Mouse (Mus musculus): ENCODE measurements around the gene Fras1. TPM values are rescaled to one million over a fixed set of nuclear protein-coding genes. Genes with fewer than 3 reads are reported as not detected.

Gene Fras1
- polyA plus RNA-seq, 1 experiment from 2014 or later: 30.5 TPM

DNA sequence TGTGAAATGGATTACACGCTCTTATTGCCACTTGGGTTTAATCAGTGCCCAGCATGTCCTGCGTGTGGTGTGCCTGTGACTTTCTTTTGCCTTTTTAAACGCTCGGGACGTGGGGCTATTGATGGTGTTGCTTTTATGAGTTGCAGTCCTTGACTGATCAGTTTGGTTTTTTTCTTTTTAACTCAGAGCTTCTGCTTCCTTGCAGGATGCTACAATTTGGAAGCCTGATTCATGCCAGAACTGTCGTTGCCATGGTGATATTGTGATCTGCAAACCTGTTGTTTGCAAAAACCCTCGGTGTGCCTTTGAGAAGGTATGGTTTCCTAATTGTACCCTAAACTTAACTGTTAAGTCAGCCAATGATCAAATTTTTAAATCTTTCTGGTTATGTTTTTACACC, 154.5 kb downstream of the Fras1 start:
- Histone ChIP-seq H3K4me2 (no peak overlapping the region), H3K36me3 (ENCODE audit: insufficient read depth) (no peaks in the 10 kb centered on the region), H3K27ac (ENCODE audit: low read depth) (no peak overlapping the region), H3K9me3 (ENCODE audit: low read depth, low read length) (no peaks in the 10 kb centered on the region), H3K4me3 (ENCODE audit: low read depth, low read length) (no peak overlapping the region), H3K27me3 (ENCODE audit: insufficient read depth, low read length) (no peaks in the 10 kb centered on the region), H3K4me1 (ENCODE audit: insufficient read depth) (no peaks in the 10 kb centered on the region), H3K9ac (no peak overlapping the region)
- 81% methylated on average over 7 of the region's 7 CpGs for WGBS
- no peak for ATAC-seq (ENCODE audit: insufficient read depth)
- TF ChIP-seq CTCF (IDR thresholded peaks at IDR 0.05; ENCODE audit: low read depth): no peak
- no peak for DNase-seq

DNA sequence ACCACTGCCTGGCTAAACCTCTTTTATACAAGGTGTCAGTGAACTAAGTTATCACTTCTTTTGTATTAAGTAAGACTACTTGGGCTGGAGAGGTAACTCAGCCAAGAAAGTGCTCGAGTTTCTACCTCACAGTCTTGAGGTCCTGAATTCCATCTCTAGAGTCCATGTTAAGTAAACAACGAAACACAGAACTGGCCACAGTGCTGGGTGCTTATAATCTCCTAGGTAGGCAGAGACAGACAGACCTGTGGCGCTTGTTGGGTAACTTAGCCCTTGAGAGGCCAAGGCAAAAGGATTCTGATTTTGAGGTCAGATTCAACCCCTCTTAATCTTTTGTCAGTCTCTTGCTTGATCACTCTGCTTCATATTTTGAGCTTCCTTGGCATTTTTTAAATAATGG, 156.8 kb downstream of the Fras1 start:
- DNase-seq (no peak), ATAC-seq (ENCODE audit: insufficient read depth) (no peak)
- H3K4me3 ChIP-seq (ENCODE audit: low read depth, low read length): no peak overlapping the region
- no peak overlapping the region for H3K27ac ChIP-seq (ENCODE audit: low read depth)
- no peak overlapping the region for H3K9ac ChIP-seq
- H3K4me2 ChIP-seq: no peak overlapping the region
- no peaks in the 10 kb centered on the region for H3K27me3 ChIP-seq (ENCODE audit: insufficient read depth, low read length)
- H3K4me1 ChIP-seq (ENCODE audit: insufficient read depth): no peaks in the 10 kb centered on the region
- no peak for TF ChIP-seq CTCF (IDR thresholded peaks at IDR 0.05; ENCODE audit: low read depth)
- H3K9me3 ChIP-seq (ENCODE audit: low read depth, low read length): no peaks in the 10 kb centered on the region
- no peaks in the 10 kb centered on the region for H3K36me3 ChIP-seq (ENCODE audit: insufficient read depth)
- WGBS: 73% methylated on average over 3 of the region's 3 CpGs

DNA sequence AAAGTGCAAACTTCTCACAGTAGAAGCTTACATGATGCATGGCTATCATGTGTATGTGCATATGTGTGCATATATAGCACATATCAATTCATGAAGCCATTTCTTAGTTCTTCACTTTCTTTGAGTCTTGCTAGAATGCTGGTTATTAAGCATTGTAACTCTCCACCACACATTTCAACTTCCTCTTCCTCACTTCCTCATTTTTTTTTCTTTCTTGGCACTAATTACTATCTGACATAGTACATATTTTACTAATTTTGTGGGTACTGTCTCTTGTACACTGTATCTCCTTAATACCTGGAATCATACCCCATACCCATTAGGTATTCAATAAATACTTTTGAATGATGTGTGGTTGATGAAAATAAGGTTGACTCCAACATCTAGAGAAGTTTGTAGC, 158.2 kb downstream of the Fras1 start:
- H3K36me3 ChIP-seq (ENCODE audit: insufficient read depth): no peaks in the 10 kb centered on the region
- no peak for TF ChIP-seq CTCF (IDR thresholded peaks at IDR 0.05; ENCODE audit: low read depth)
- no peak overlapping the region for H3K9ac ChIP-seq
- H3K4me2 ChIP-seq: no peak overlapping the region
- no peaks in the 10 kb centered on the region for H3K9me3 ChIP-seq (ENCODE audit: low read depth, low read length)
- DNase-seq (no peak), ATAC-seq (ENCODE audit: insufficient read depth) (no peak)
- H3K27ac ChIP-seq (ENCODE audit: low read depth): no peak overlapping the region
- H3K4me1 ChIP-seq (ENCODE audit: insufficient read depth): no peaks in the 10 kb centered on the region
- H3K27me3 ChIP-seq (ENCODE audit: insufficient read depth, low read length): no peaks in the 10 kb centered on the region
- no peak overlapping the region for H3K4me3 ChIP-seq (ENCODE audit: low read depth, low read length)

DNA sequence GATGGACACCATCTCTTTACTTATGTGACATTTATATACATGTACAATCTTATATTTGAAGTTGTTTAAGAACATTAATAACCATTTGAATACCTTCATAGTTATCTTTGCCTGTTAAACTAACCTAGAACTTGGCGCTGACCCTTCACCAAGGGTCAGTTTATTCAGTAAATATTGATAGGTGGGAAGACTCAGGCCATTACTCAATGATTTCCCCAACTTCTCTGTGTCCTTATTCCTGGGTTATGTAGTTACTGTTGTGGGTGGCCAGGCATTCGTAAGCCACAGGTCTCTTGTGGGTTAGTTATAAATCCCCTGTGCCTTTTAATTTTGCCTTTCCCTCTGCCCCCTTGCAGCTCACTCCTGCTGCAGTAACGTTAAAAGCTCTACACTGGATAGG, 162.8 kb downstream of the Fras1 start:
- 73% methylated on average over 3 of the region's 3 CpGs for WGBS
- H3K36me3 ChIP-seq (ENCODE audit: insufficient read depth): no peaks in the 10 kb centered on the region
- no peaks in the 10 kb centered on the region for H3K9me3 ChIP-seq (ENCODE audit: low read depth, low read length)
- no peak overlapping the region for H3K4me3 ChIP-seq (ENCODE audit: low read depth, low read length)
- TF ChIP-seq CTCF (IDR thresholded peaks at IDR 0.05; ENCODE audit: low read depth): no peak
- ATAC-seq (ENCODE audit: insufficient read depth) (no peak), DNase-seq (no peak)
- H3K4me1 ChIP-seq (ENCODE audit: insufficient read depth): no peaks in the 10 kb centered on the region
- no peak overlapping the region for H3K4me2 ChIP-seq
- H3K9ac ChIP-seq: no peak overlapping the region
- no peak overlapping the region for H3K27ac ChIP-seq (ENCODE audit: low read depth)
- H3K27me3 ChIP-seq (ENCODE audit: insufficient read depth, low read length): no peaks in the 10 kb centered on the region

DNA sequence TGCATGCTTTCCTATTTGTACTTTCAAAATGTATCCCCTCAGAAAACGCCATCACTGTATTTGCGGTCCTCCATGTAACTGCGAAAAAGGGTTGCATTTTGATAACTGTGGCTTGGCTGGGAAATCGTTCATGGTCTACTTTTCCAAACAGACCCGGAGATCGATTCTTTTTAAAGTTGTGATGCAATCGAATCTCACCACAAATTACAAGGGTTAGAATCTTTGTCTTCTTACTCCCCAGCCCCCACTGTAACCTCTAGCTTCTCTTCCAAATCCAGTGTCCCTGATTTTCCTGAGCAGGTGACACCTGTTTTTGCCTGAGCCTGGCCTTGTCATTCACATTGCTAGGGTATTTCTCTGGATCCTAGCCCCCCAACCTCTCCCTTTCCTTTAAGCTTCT, 163.2 kb downstream of the Fras1 start:
- Histone ChIP-seq H3K27me3 (ENCODE audit: insufficient read depth, low read length) (no peaks in the 10 kb centered on the region), H3K36me3 (ENCODE audit: insufficient read depth) (no peaks in the 10 kb centered on the region), H3K4me1 (ENCODE audit: insufficient read depth) (no peaks in the 10 kb centered on the region), H3K9ac (no peak overlapping the region), H3K27ac (ENCODE audit: low read depth) (no peak overlapping the region), H3K4me2 (no peak overlapping the region), H3K9me3 (ENCODE audit: low read depth, low read length) (no peaks in the 10 kb centered on the region), H3K4me3 (ENCODE audit: low read depth, low read length) (no peak overlapping the region)
- TF ChIP-seq CTCF (IDR thresholded peaks at IDR 0.05; ENCODE audit: low read depth): no peak
- no peak for DNase-seq
- 87% methylated on average over 7 of the region's 7 CpGs for WGBS
- no peak for ATAC-seq (ENCODE audit: insufficient read depth)

DNA sequence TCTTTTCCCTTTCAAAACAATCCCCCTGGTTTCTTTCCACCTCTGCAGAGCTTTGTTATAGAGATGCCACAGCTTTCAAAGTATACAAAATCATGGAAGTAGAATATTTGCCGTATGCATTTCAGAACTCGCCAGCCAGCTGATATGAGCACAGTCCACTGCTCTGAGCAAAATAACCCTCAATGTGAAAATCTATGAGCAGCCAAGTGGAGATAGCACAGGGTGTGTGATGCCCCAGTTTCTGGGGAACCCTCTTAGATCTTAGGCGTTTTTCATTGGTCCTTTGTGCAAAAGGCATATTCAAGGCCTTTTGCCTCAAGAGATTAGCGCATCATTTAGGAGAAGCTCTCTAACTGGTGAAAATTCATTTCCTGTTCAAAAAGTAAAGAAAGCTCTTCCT, 170.4 kb downstream of the Fras1 start:
- H3K4me1 ChIP-seq (ENCODE audit: insufficient read depth): no peaks in the 10 kb centered on the region
- H3K4me3 ChIP-seq (ENCODE audit: low read depth, low read length): no peak overlapping the region
- 0 out of 2 replicates have a peak, but pooled peaks cover 2% of the 10 kb centered on the region for H3K36me3 ChIP-seq (ENCODE audit: insufficient read depth)
- 82% methylated on average over 4 of the region's 4 CpGs for WGBS
- no peaks in the 10 kb centered on the region for H3K9me3 ChIP-seq (ENCODE audit: low read depth, low read length)
- DNase-seq (no peak), ATAC-seq (ENCODE audit: insufficient read depth) (no peak)
- no peak overlapping the region for H3K27ac ChIP-seq (ENCODE audit: low read depth)
- no peaks in the 10 kb centered on the region for H3K27me3 ChIP-seq (ENCODE audit: insufficient read depth, low read length)
- H3K4me2 ChIP-seq: no peak overlapping the region
- H3K9ac ChIP-seq: no peak overlapping the region
- TF ChIP-seq CTCF (IDR thresholded peaks at IDR 0.05; ENCODE audit: low read depth): no peak

DNA sequence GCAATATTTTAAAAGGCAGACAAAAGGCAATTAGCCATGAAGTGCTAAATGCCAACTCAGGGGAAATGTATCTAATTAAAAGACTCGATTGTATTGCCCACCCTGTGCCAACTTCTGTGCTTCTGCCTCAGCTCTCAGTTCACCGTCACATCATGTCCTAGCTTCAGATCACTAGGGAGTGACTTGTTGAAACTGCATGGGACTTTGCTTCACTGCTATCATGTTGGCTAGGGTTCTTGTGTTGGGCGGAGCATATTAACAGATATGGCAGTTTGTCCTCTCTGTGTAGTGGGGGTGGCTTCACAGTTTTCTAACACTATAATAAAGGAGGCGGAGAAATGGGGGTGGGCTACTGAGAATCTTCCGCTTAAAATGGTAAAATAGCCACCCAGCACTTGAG, 172.2 kb downstream of the Fras1 start:
- WGBS: 89% methylated on average over 5 of the region's 5 CpGs
- no peak for ATAC-seq (ENCODE audit: insufficient read depth)

More for the DNA sequence above, 172.2 kb downstream of the Fras1 start:
- Histone ChIP-seq H3K27ac (ENCODE audit: low read depth) (no peak overlapping the region), H3K9me3 (ENCODE audit: low read depth, low read length) (no peaks in the 10 kb centered on the region), H3K27me3 (ENCODE audit: insufficient read depth, low read length) (no peaks in the 10 kb centered on the region), H3K36me3 (ENCODE audit: insufficient read depth) (0 out of 2 replicates have a peak, but pooled peaks cover 2% of the 10 kb centered on the region), H3K4me2 (no peak overlapping the region), H3K4me1 (ENCODE audit: insufficient read depth) (no peaks in the 10 kb centered on the region), H3K9ac (no peak overlapping the region), H3K4me3 (ENCODE audit: low read depth, low read length) (no peak overlapping the region)
- DNase-seq: no peak
- no peak for TF ChIP-seq CTCF (IDR thresholded peaks at IDR 0.05; ENCODE audit: low read depth)

Measured in lung, embryonic 14.5 days (tissue).